Mouse (Mus musculus) ES-E14 (cell line): ENCODE data around the gene Fcrl5. TPM values are rescaled to one million over a fixed set of nuclear protein-coding genes. Genes with fewer than 3 reads are reported as not detected.

Experiments
- DNase-seq: peaks from one replicate; pipeline ENCODE4 v3.0.0-alpha.2; 2013; ENCODE audit warnings: low read depth, low spot score
- H3K27ac ChIP-seq: 2 replicates; pipeline ENCODE4 v1.5.1; 2012; ENCODE audit warnings: low read depth, mild to moderate bottlenecking, low read length, moderate library complexity, mixed read lengths; ENCODE audit not compliant: poor library complexity, insufficient read depth, severe bottlenecking
- H3K36me3 ChIP-seq: 2 replicates; pipeline ENCODE4 v1.6.1; 2012; ENCODE audit warnings: mild to moderate bottlenecking, low read length, moderate library complexity, mixed read lengths; ENCODE audit not compliant: control insufficient read depth, poor library complexity, insufficient read depth, severe bottlenecking
- H3K4me1 ChIP-seq, 2 experiments: fragments of 150-350 bp in 1 of 2; sonication (generic) in 1 of 2; 2 replicates each; pipeline ENCODE4 v1.6.1; 2012; ENCODE audit warnings: low read length in 2 of 2, mild to moderate bottlenecking in 1 of 2, mixed read lengths in 1 of 2; ENCODE audit not compliant: control insufficient read depth in 2 of 2, insufficient read depth in 2 of 2, poor library complexity in 1 of 2
- H3K4me3 ChIP-seq, 2 experiments: fragments of 150-350 bp in 1 of 2; sonication (generic) in 1 of 2; 2 replicates each; pipeline ENCODE4 v1.5.1; 2012; ENCODE audit warnings: low read length in 2 of 2, low read depth in 1 of 2, mild to moderate bottlenecking in 1 of 2, mixed read lengths in 1 of 2; ENCODE audit not compliant: insufficient read depth in 1 of 2, poor library complexity in 1 of 2, severe bottlenecking in 1 of 2
- H3K9ac ChIP-seq: 2 replicates; pipeline ENCODE4 v1.6.1; 2012; ENCODE audit warnings: low read depth, mild to moderate bottlenecking, low read length, mixed read lengths; ENCODE audit not compliant: poor library complexity, insufficient read depth, severe bottlenecking
- H3K9me3 ChIP-seq: fragments of 150-350 bp; sonication (generic); 2 replicates; pipeline ENCODE4 v1.6.1; 2012; ENCODE audit warnings: low read depth, mild to moderate bottlenecking, low read length; ENCODE audit not compliant: control insufficient read depth, insufficient read depth
- CHD2 ChIP-seq: IDR thresholded peaks from 2 replicates; pipeline ENCODE4 v1.6.1; 2014; ENCODE audit warnings: mild to moderate bottlenecking, low read depth, low read length, inconsistent platforms
- HCFC1 ChIP-seq: IDR thresholded peaks from 2 replicates; pipeline ENCODE4 v1.6.1; 2012; ENCODE audit warnings: low read length, inconsistent platforms, borderline replicate concordance; ENCODE audit not compliant: insufficient read depth
- MAFK ChIP-seq: IDR thresholded peaks from 2 replicates; pipeline ENCODE4 v1.6.1; 2014; ENCODE audit warnings: mild to moderate bottlenecking, low read depth, low read length, inconsistent platforms; ENCODE audit not compliant: insufficient read depth
- ZC3H11A ChIP-seq: IDR thresholded peaks from 2 replicates; pipeline ENCODE4 v1.6.1; 2012; ENCODE audit warnings: low read depth, mild to moderate bottlenecking, inconsistent platforms, low read length, borderline replicate concordance
- ZNF384 ChIP-seq: IDR thresholded peaks from 2 replicates; pipeline ENCODE4 v1.6.1; 2012; ENCODE audit warnings: low read depth, low read length, inconsistent platforms
- in situ Hi-C, 2 experiments: fragments of 600-800 bp; cut with MboI; formaldehyde crosslinking; loops; one replicate each; pipeline ENCODE4 v1.15.1; 2025; ENCODE audit warnings: low sequenced_read_pairs in 2 of 2, inconsistent platforms in 1 of 2; ENCODE audit not compliant: unreplicated experiment in 2 of 2
- total RNA-seq: library from RNA; depleted of rRNA; stranded (reverse); fragments of 300-350 nt; gene quantifications from 2 replicates; pipeline ENCODE4 v1.2.3, GENCODE M21; 2012

The Fcrl5 gene
- total RNA-seq, 1 experiment, result 0.45 TPM

DNA sequence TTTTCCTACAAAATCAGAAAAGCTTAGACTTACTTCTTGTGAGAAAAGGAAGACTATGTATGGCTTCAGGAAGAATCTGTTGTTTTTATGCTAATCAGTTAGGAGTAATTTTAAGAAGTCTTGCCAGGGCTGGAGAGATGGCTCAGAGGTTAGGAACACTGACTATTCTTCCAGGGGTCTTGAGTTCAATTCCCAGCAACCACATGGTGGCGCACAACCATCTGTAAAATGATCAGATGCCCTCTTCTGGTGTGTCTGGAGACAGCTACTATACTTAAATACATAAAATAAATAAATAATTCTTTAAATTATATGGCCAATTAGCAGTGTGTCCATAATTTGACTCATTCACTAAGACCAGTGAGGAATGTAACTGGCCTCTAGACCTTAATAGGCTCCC is 14.9 kb upstream of the Fcrl5 start:
- no peaks in the 10 kb centered on the region for H3K36me3 ChIP-seq
- H3K4me1 ChIP-seq, result no peaks in the 10 kb centered on the region
- no peaks in the 10 kb centered on the region for H3K9me3 ChIP-seq
- TF ChIP-seq CHD2 (no peak), ZNF384 (no peak), HCFC1 (no peak), MAFK (no peak), ZC3H11A (no peak)
- no peak for DNase-seq
- no peak overlapping the region for H3K27ac ChIP-seq
- H3K4me3 ChIP-seq, result no peak overlapping the region
- H3K9ac ChIP-seq, result no peak overlapping the region
- in situ Hi-C loops, result no loop called here

DNA sequence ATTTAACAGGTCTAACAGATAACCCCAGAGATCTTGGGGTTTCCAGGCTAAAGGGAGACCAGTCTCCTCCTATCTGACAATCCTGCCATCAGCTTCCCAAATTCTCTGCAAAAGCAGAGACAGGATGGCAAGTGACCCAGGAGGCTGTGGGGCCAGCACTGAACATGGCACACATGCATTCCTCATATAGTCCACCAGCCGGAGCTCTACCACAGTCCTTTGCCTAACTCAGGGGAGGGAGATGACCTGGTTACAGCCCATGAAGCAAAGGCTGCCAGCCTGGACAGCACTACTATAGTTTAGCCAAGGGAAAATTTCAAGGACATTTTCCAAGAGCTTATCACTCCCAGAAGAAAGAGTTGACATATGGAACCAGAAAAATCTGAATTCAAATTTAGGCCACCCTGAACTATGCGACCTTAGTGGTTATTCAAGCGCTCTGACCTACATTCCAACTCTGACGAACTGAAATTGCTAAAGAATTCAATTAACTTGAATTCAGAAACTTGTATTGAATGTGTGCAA is 13.1 kb upstream of the Fcrl5 start:
- H3K4me1 ChIP-seq, result no peaks in the 10 kb centered on the region
- no peak for TF ChIP-seq ZC3H11A
- no peak for TF ChIP-seq CHD2
- TF ChIP-seq HCFC1, result no peak
- no peak for TF ChIP-seq ZNF384
- TF ChIP-seq MAFK, result no peak
- no peak overlapping the region for H3K4me3 ChIP-seq
- H3K9me3 ChIP-seq, result no peaks in the 10 kb centered on the region
- in situ Hi-C loops, result no loop called here
- no peak for DNase-seq
- H3K36me3 ChIP-seq, result no peaks in the 10 kb centered on the region
- H3K9ac ChIP-seq, result no peak overlapping the region
- H3K27ac ChIP-seq, result no peak overlapping the region

DNA sequence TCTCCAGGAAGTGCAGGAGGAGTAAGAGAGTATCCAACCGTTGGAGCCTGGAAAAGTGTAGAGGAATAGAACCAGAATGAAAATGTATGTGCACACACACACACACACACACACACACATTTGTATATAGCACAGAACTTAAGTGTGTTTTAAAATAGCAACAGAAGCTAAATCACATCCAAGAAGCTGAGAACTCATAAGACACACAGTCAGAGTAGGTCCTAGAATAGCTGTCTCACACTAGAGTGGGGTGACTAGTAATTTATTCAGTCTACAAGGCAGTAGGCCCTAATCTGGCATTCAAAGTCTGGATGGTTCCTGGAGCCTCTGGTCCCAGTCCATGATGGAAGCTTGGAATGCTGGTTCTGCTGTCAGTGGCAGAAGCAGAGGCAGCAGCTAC is 5.0 kb downstream of the Fcrl5 start:
- TF ChIP-seq HCFC1 (no peak), CHD2 (no peak), ZC3H11A (no peak), MAFK (no peak), ZNF384 (no peak)
- H3K4me3 ChIP-seq, result no peak overlapping the region
- H3K36me3 ChIP-seq, result no peaks in the 10 kb centered on the region
- H3K27ac ChIP-seq, result no peak overlapping the region
- H3K9ac ChIP-seq, result no peak overlapping the region
- DNase-seq, result no peak
- H3K4me1 ChIP-seq, result peaks cover 0 to 2% of the 10 kb centered on the region in 2 experiments; a peak in 1 of 4 replicates
- in situ Hi-C loops, result no loop called here
- H3K9me3 ChIP-seq, result no peaks in the 10 kb centered on the region

DNA sequence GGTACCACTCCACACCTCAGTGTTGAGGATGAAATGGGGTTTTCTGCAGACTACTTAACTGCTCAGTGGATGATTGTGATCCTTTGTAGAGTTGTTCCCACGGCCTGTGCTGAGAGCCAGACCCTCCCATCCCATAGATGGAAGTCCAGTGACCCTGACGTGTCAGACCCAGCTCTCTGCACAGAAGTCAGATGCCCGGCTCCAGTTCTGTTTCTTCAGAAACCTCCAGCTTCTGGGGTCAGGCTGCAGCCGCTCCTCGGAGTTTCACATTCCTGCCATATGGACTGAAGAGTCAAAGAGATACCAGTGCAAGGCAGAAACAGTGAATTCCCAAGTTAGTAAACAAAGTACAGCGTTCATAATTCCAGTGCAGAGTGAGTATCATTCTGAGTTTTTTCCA is 8.4 kb downstream of the Fcrl5 start:
- Histone ChIP-seq H3K27ac (no peak overlapping the region), H3K4me3 (no peak overlapping the region), H3K9ac (no peak overlapping the region), H3K36me3 (no peaks in the 10 kb centered on the region), H3K4me1 (peaks cover 0 to 2% of the 10 kb centered on the region in 2 experiments; a peak in 1 of 4 replicates), H3K9me3 (no peaks in the 10 kb centered on the region)
- in situ Hi-C loops, result no loop called here
- TF ChIP-seq CHD2 (no peak), HCFC1 (no peak), ZC3H11A (no peak), MAFK (no peak), ZNF384 (no peak)
- DNase-seq, result no peak

DNA sequence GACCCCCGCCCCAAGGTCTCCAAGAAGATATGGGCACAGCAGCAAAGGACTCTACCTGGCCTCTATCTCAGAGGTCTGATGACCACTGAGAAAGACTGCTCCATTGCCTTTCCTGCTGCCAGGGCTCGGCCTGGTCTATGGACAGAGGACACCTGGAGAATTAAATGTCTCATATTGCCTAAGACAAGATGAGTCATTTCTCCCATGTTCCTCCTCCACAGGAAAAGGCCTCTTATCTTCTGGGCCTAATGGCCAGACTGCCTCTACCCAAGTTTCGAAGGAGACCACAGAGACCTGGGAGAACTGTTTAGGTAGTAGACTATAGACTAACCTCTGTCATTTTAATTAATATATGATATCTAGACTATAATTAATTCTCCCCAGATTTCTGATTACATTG is 29.9 kb downstream of the Fcrl5 start:
- Histone ChIP-seq H3K4me3 (no peak overlapping the region), H3K4me1 (no peaks in the 10 kb centered on the region), H3K9ac (no peak overlapping the region), H3K36me3 (no peaks in the 10 kb centered on the region), H3K9me3 (peaks cover 2% of the 10 kb centered on the region; the same call in 1 of the 2 replicates), H3K27ac (no peak overlapping the region)
- TF ChIP-seq ZNF384 (no peak), ZC3H11A (no peak)
- in situ Hi-C loops, result no loop called here
- DNase-seq, result no peak
